Mouse (Mus musculus) cerebellum, postnatal 36 days (tissue): ENCODE results near the gene Phospho1.

Experiments
- DNase-seq, 2 experiments: peaks; one replicate each; pipeline ENCODE4 v3.0.0; 2021 to 2022; ENCODE audit warnings: mixed read lengths in 2 of 2

The Phospho1 gene

DNA sequence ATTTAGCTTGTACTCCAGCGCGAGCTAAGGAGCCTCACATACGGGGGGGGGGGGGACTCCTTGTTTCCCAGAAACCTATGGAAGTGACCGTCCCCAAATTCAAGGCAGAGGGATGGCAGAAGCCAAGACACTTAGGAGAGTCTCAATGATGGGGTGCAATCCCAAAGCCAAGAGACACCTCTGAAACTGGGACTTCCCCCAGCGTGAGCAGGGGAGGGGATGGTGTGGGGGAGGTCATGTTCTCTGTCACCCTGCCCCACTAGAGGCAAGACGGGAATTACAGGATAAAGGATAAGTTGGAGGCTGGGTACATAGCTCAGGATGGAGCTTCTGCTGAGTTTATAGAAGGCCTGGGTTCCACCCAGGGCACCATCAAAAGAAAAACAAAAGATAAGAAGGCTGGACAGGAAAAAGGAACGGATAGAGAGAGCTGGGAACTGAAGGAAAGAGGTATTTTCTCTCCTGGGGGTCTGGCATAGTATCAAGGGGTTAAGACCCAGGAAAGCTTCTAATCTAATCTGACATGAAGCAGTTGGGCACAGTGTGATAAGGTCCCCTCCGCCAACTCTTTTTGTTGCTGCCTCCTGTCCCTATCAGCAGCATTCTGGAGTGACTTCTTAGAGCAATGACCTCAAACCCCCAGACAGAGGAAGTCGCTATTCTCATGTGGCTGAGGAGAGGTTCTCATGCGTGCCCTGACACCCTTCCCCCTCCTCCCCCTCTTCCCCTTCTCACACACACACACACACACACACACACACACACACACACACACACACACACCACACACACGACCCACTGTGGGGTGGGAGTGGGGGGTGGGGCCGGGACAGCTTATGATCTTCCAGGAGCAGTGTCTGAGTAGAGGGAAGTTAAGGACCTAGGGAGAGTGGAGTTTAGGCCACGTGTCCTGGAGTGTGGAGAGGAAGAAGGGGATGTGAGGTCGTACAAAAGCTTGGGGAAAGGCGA, 10.7 kb downstream of the Phospho1 start:
- no peak for DNase-seq

DNA sequence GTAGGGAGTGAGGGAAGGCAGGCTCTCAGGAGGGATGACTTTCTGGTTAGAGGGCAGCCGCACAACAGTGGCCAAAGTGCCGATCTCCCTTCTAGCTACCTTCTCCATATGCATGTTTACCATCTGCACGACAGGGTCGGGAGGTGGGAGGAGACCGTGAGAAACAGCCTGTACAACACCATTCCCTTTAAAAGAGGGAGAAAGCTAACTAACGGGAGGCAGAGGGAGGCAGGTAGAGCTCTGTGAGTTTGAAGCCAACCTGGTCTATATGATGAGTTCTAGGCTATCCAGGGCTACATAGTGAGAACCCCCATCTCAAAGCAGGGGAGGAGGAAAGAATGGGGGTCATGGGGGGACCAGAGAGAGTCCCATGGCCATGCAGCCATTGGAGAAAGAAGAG, 11.5 kb downstream of the Phospho1 start:
- no peak for DNase-seq

DNA sequence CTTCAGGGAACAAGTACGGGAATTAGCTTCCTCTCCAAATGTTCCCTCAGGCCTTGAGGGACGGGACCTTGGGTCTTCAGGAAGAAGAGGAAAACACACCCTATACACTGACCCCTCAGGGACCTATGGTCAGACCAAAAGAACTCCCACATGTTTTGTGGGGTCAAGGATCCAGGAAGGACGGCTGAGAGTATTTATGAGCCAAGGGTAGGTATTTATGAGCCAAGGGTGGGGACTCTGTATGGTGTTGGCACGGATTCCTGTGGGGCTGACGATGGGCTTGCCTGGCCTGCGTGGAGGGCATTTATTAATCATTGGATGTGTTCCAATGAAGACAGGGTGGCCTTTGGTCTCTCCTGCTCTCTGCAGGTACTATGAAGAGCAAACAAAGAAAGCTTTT, 12.1 kb downstream of the Phospho1 start:
- DNase-seq = no peak

DNA sequence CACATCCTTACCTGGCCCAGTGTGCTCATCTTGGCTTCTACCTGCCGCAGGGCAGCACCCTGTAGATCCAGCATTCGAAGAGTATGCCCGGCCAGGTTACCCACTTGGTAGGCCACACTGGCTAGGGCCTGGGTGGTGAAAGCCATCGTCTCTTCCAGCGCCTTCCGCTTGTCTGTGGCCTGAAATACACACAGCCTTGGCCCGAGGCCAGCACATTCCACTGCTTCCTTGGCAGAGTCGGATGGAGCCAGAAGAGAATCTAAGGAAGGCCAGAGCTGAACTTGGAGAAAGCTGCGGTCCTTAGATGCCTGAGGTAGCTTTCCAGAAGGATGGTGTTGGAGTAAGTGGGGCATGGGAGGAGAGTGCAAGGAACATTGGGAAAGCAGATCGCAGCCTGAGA, 12.8 kb downstream of the Phospho1 start, which contains the start of gene Gngt2:
Gngt2 (plus strand) TSS at position 158 of the 400 bp plus-strand sequence.
- peak; percentile 55 to 56 for DNase-seq

DNA sequence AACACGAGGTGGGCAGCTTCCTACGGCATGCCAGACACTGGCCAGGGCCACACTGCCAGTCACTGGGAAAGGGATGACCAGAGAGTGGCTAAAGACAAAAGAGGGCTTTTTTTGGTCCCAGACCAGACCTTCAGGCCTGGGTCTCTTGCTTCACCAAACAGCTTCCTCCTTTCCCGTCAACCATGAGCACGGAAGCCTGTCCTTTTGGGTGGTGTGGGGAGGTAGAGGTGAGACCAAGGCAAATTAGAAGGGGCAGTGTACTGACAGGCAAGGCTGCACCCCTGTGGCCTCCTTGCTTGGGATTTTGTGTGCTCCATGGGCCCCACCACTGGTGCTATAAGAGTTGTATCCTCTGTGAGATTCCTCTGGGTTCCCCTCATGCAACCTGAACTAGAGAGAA, 14.3 kb downstream of the Phospho1 start:
- no peak for DNase-seq

DNA sequence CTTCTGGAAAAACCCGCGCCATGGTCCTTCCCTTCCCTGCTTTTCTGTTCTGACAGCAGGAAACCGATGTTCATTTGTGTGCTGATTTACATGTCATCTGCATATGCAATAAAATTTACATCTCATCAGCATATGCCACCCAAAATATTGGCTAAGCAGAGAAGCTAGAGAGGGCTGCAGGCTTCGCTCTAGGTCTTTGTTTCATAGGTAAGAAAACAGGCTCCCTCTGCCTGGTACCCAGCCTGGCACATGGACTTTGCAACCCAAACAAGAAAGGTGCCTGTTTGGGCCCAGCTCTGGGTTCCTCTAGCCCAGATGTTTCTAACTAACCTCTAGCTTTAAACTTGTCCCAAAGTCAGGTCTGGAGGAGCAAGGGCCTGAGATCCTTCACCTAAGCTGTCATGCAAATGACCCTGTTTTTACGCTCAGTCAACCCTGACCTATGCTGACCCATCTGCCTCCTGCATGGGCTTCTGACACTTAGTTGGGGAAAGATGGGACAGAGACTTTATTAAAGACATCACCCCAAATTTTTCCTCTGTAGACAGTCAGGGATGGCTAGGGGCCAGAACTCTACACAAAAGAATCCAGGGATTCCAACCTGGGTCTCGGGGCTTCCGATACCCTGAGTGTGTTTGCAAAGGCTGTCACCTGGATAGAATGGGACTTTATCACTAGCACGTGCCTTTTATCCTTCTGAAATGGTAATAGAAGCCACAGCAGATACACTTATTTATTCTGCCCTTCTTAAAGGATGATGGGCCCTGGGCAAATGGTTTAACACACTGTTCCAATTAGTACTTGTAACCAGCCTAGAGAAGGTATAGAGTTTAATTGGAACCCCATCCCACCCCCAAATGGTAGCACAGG, 14.9 kb downstream of the Phospho1 start:
- no peak for DNase-seq

DNA sequence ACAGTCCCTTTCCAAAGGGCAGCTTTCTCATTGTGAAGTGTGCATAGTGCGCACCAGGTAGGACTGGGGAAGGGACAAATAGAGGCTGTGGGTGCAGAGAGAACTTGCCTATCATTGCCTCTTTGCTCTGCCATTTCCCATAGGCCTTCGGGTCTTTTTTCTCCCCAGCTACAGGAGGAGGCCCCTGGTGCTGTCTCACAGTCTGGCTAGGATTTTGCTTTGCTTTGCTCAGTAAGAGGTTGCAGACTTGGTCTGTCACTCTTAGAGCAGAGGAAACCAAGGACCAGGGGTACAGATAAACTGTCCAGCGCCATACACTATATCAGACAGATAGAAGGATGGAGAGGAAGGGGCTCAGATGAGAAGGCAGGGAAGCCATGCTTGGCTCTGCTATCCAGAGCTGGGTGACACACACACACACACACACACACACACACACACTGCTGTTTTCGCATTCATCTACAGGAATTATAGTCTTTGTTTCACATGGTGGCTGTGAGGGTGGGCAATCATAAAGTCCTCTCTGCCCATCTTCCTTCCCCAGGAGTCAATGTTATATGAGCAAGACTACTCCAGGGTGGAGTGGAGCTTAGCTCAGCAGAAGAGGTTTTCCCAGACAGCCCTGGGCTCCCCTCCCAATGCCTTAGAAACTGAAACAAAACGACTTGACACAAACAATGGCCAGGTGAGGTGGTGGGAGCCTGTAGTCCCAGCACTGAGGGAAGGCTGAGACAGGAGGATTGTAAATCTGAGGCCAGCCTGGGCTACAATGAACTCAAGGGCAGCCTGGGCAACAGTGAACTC, 16.6 kb downstream of the Phospho1 start:
- no peak for DNase-seq

DNA sequence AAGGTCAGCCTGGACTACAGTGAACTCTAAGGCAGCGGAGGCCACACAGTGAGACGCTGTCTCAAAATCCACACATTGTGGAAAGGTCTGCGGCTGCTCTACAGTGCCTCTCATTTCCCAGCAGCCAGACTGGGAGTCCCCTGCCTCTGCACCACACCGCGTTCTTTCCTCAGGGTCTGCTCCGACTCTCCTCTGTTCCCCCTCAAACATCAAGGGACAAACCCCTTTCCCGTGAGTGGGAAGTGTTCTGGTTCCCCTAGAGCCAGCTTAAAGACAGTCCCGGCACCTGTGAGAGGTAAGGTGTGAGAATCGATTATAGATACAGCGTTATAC, 17.2 kb downstream of the Phospho1 start:
- no peak for DNase-seq

DNA sequence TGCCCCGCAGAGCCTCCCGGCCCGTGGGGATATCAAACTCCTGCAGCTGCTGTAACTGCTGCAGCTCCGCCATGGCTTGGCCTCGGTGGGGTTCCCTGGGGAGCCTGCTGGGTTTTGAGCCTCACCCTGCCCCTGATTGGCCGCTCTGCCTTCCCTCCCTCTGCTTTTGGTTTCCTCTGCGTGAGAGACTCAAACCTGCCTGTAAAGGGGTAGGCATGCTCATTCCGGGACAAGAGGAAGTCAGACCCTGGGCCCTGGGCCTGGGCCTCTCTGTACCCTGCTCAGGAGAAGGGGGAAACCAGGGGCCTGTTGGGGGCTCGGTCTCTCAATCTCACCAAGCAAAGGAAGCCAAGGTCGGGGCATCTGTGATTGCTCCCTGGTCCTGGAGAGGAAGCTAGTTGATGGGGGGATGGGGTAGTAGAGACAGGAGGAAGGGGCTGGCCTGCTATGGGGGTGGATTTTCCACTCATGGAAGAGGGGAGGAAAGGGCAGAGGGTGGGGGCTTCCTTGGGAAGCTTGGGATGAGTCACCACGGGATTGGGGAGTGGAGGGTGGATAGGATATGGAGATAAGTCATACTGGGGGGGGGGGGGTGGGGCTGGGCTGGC, 17.9 kb downstream of the Phospho1 start, which contains the start of gene Abi3:
Abi3 (minus strand) TSS at position 403 of the 608 bp plus-strand sequence.
- no peak for DNase-seq

DNA sequence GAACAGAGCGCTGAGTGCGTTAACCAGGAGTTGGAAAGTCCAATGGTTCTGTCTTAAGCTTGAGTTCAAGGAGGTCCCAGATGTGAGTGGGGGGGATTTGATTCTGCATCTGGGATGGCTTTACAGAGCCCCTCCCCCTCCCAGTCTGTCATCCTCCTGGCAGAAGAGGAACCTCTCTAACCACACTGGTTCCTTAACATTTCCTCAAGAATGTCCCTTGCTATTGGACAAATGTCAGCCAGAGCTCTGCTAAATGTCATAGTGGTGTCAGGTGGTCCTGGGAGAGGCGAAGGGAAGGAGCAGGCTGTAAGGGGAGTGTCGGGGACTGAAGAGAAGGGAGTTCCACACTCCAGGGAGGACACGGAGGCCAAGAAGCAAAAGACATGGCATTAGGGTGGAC, 18.7 kb downstream of the Phospho1 start:
- no peak for DNase-seq

DNA sequence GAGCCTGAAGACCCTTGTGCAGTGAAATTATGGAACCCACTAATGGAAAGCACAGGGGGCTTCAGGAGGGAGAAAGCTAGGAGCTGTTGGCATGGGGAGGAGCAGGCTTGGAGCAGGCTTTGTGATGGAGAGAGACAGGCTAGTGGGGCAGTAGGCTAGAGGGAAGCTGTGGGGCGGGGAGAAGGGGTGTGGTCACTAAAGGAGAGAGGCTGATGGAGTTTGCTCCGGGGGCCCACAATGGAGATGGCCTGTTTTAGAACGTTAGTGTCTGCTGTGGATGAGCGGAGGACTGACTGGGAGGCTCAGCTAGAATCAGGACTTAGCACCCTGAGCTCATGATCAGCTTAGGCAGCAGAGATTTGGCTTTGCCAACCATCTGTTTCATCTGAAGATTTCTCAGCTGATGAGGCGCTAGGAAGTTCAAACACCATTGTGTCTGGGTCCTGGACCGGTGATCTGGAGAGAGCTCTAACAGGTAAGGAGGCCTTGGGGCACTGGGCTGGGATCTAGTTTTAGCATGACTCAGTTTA, 19.2 kb downstream of the Phospho1 start:
- DNase-seq = no peak

DNA sequence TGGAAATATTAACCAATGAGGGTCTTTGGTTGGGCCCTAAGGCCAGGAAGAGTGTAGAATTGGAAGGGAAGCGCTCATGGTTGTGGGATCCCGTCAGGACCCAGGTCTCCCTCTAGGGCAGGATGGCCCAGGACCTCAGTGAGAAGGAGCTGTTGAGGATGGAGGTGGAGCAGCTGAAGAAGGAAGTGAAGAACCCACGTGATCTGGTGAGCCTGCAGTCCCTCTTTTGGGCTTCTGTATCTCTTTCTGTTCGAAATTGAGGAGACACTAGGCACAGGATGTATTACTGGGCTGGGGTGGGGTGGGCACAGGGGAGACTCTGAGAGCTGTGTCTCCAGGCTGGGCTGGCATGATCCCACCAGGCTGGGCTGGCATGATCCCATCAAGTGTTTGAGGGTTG, 20.6 kb downstream of the Phospho1 start:
- DNase-seq = no peak

DNA sequence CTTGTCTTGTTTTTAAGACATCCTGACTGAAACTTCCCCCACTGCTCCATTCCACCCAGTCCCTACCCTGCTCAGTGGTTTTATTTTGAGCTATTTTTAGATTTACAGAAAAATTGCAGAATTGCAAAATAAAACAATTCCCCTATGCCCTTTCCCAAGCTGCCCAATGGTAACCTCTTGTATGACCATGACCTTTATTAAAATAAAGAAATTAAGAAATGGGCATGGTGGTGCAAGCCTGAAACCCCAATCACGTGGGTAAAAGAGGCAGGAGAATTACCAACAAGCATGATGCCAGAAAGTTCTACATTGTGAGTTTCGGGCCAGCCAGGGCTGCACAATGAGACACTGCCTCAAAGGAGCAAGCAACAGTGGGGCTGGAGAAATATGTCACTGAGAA, 26.6 kb downstream of the Phospho1 start:
- no peak for DNase-seq

DNA sequence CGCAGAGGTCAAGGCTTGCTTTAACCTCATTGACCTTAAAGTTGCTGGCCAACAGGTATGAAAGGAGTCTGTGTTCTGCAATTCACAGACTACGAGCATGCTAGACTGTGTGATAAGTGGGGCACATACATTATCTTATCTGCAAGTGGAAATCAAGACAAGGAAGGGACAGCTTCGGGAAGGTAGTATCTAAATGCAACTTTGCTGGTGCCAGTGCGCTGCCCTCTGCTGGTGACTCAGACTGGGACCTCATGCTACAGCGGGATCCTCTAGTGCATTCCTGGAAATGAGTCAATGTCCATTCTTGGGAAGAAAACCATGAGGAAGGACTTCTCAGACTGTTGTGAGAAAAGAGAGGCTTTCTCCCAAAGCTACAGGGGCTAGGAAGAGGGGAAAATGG, 29.4 kb downstream of the Phospho1 start:
- peak; percentile 69 to 72 for DNase-seq

DNA sequence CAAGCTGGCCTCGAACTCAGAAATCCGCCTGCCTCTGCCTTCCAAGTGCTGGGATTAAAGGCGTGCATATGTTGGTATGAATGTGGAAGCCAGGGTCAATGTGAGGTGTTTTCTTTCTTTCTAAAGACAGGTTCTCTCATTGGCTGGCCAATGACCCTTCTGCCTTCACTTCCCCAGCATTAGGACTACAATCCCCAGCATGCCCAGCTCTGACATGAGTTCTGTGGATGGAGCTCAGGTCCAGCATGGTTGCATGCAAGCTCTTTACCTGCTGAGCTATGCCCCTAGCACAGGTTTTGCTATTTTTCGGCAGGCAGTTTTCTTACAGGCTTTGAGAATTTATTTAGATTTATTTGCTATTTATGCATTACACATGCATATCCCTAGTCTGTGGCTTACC, 33.0 kb downstream of the Phospho1 start:
- DNase-seq = peak; percentile 48 to 50

DNA sequence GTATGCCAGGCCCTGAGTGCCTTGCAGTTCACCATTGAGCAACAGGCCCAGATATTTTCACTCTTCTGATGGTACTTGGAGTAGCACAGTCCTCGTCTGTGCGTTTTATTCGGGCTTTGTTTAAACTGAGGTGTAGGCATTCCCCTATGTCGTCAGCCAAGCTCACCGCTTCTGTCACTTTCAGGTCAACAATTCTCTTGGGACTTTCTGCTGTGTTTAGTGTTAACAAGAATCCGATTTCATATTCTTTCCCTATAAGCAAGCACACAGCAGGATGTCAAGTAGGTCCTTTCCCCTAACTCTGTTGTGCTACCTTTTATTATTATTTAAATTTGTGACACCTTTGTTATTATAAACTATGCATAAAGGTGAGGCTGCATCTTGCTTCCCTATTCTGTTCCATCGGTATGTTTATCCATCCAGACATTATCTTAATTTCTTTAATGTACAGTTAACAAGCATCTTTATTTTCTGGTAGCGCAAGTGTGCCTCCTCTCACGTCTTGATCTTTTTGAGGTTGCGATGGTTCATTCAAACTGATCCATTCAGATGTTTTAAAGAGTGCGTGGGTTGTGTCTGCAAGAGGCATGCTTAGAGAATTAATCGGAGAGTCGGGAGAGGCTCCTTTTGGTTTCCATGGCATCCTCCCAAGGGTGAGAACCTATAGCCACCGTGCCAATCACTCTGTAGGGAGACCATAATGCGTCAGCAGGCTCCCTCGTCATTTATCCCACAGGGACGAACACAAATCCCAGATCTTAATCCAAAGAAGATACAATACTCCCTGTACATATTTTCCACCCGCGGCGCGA, 33.6 kb downstream of the Phospho1 start:
- no peak for DNase-seq

DNA sequence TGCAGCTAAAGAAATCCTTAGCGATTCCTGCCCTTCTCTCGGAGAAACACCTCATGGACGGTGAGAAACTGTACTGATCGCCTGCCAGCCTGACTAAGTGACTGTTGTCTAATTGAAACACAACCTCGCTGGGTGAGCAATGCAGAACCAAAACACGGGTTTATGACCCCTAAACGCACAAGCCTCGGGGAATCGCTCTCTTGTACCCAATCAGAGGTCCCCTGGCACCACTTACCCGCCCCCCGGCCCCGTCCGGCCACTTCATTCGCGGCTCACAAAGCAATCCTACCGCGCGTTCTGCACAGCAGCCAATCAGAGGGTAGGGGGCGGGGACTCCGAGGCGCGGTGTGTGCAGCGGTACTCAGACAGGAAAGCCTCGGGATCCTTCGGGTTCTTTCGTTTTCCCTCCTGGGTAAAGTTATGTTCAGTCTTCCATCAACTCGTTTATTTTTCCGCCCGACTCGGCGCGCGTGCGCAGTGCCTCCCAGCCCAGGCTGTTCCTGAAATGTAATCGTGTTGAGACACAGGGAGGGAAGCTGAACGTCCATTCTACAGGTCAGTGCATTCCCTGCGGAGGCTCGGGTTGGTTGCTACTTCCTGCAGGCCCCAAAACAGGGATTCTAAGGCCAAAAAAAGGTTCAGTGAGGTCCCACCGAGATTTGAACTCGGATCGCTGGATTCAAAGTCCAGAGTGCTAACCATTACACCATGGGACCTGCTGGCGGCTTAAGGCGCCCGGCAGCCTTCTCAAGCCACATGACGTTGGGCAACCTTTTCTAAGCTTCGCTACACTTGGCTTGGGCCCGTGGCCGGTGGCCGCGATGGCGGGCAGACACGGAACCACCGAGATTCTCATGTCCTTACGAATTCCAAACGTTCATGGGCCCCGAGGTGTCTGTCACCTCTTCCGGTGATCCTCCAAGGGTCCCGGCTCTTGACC, 34.5 kb downstream of the Phospho1 start:
- peak; percentile 96 to 97 for DNase-seq

DNA sequence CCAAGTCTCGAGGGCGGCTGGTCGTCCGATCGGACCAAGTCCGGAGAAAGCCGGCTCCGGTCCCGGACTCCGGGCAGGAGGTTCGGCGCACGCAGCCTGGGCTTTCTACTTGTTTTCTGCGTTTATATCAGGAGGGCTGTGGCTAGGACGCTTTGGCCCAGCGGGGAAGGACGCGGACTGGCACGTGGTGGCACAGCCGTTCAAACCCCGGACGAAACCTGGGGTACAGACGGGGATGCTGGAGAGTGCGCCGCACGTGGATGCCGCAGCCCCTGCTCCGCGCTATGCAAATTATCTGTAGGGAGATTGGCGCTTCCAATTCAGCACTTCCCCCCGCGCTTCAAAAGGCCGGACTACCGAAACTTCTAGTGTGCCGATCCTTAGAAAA, 35.2 kb downstream of the Phospho1 start:
- DNase-seq = peak in 1 of 2 experiments; percentile 71

DNA sequence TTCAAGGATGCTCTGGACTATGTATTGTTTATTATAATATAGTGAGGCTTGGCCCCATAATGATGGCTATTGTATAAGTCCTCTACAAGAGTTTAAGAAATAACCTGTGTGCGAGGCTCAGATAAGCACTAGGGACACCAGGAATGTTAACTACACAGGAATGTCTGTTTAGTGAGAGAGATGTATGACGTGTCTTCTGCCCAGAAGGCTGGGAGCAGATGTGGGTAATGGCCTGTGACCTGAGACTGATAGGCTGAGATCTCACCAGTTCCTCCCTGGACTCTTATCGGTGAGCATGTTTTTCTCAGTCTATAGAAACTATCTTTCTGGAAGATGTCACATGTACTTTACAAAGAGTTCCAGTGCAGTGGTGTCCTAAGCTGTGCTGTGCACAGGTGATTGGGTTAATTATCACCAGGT, 35.8 kb downstream of the Phospho1 start:
- no peak for DNase-seq

DNA sequence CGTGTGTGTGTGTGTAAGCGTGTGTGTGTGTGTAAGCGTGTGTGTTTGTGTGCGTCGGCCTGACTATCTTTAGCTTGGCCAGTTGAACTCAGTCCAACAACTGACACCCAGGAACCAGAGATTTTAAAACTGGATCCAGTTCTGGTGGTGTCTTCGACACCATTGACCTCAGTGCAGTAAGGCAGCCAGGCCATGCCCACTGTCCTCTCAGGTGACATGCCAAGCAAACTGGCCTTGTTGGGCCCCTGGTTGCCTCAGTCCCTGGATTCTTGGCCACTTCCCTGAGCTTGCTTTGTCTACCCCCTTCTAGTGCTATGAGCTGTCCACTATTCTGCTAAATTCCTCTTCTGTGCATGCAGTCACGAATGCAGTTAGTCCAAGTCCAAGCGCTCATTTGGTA, 37.1 kb downstream of the Phospho1 start:
- no peak for DNase-seq
